Mouse (Mus musculus) neutrophil, adult 65 days (primary cell): Measurements from ENCODE around the gene Olfr120. TPM values are rescaled to one million over a fixed set of nuclear protein-coding genes. Genes with fewer than 3 reads are reported as not detected.

Source experiments
- total RNA-seq: library from RNA; stranded (reverse); gene quantifications from 2 replicates; pipeline ENCODE4 v1.2.4, GENCODE M21; 2023

Olfr120 gene
- not detected in 2 replicates for total RNA-seq

GRCm38 (mm10) chr17:37721508-37721907, at the start of gene Olfr120:
Olfr120 (plus strand) TSS chr17:37721808.

GRCm38 (mm10) chr17:37696264-37696663, 25.3 kb upstream of the Olfr120 start, which contains the start of gene Olfr119:
Olfr119 (plus strand) TSS chr17:37696564.

GRCm38 (mm10) chr17:37768307-37768706, 46.7 kb downstream of the Olfr120 start, which contains the start of gene Olfr122:
Olfr122 (plus strand) TSS chr17:37768607.

Other genes starting within 250 kb of the Olfr120 start
- not detected in 2 replicates for gene H2-M2, start 238.3 kb upstream of the Olfr120 start, total RNA-seq
- not detected in 2 replicates for gene Olfr110, start 229.3 kb upstream of the Olfr120 start, total RNA-seq
- not detected in 2 replicates for gene Olfr111, start 213.8 kb upstream of the Olfr120 start, total RNA-seq
- not detected in 2 replicates for gene Olfr112, start 152.4 kb upstream of the Olfr120 start, total RNA-seq
- gene Olfr113, start 144.1 kb upstream of the Olfr120 start, total RNA-seq = not detected in 2 replicates
- not detected in 2 replicates for gene Olfr114, start 129.1 kb upstream of the Olfr120 start, total RNA-seq
- gene Olfr115, start 94.7 kb upstream of the Olfr120 start, total RNA-seq = not detected in 2 replicates
- not detected in 2 replicates for gene Olfr116, start 94.6 kb upstream of the Olfr120 start, total RNA-seq
- not detected in 2 replicates for gene Olfr117, start 58.0 kb upstream of the Olfr120 start, total RNA-seq
- not detected in 2 replicates for gene Olfr118, start 54.8 kb upstream of the Olfr120 start, total RNA-seq
- not detected in 2 replicates for gene Olfr119, start 25.2 kb upstream of the Olfr120 start, total RNA-seq
- not detected in 2 replicates for gene Olfr121, start 27.0 kb downstream of the Olfr120 start, total RNA-seq
- gene Olfr122, start 46.8 kb downstream of the Olfr120 start, total RNA-seq = not detected in 2 replicates
- not detected in 2 replicates for gene Olfr123, start 71.7 kb downstream of the Olfr120 start, total RNA-seq
- not detected in 2 replicates for gene Olfr124, start 78.1 kb downstream of the Olfr120 start, total RNA-seq
- gene Olfr125, start 111.1 kb downstream of the Olfr120 start, total RNA-seq = not detected in 2 replicates
- not detected in 2 replicates for gene Olfr126, start 125.7 kb downstream of the Olfr120 start, total RNA-seq
- gene Olfr127, start 178.6 kb downstream of the Olfr120 start, total RNA-seq = not detected in 2 replicates
- not detected in 2 replicates for gene Olfr128, start 198.7 kb downstream of the Olfr120 start, total RNA-seq
- not detected in 2 replicates for gene Olfr761, start 231.3 kb downstream of the Olfr120 start, total RNA-seq